Mouse (Mus musculus): ENCODE measurements around the gene Pmm1. TPM values are rescaled to one million over a fixed set of nuclear protein-coding genes. Genes with fewer than 3 reads are reported as not detected.

Pmm1 gene
- polyA plus RNA-seq, 1 experiment from 2014 or later: 39.0 TPM

- H3K27me3 ChIP-seq (ENCODE audit: insufficient read depth, low read length): no peaks in the 10 kb centered on the region
- H3K4me1 ChIP-seq (ENCODE audit: insufficient read depth): no peaks in the 10 kb centered on the region
- DNase-seq: no peak
- no peak overlapping the region for H3K27ac ChIP-seq (ENCODE audit: low read depth)
- no peak overlapping the region for H3K4me3 ChIP-seq (ENCODE audit: low read depth, low read length)
- no peak for TF ChIP-seq CTCF (IDR thresholded peaks at IDR 0.05; ENCODE audit: low read depth)
- no peak for ATAC-seq (ENCODE audit: insufficient read depth)
- 75% methylated on average over 5 of the region's 5 CpGs for WGBS
- peaks cover 29% of the 10 kb centered on the region; the same call in 1 of the 2 replicates for H3K36me3 ChIP-seq (ENCODE audit: insufficient read depth)
- no peak overlapping the region for H3K9ac ChIP-seq
- no peak overlapping the region for H3K4me2 ChIP-seq
- no peaks in the 10 kb centered on the region for H3K9me3 ChIP-seq (ENCODE audit: low read depth, low read length)
Measured at GRCm38 (mm10) chr15:81950716-81951115, 10.0 kb downstream of the Pmm1 start.

GRCm38 (mm10) chr15:81949476-81950131 is 11.1 kb downstream of the Pmm1 start:
- Histone ChIP-seq H3K27me3 (ENCODE audit: insufficient read depth, low read length) (no peaks in the 10 kb centered on the region), H3K36me3 (ENCODE audit: insufficient read depth) (peaks cover 19% of the 10 kb centered on the region; the same call in 1 of the 2 replicates), H3K4me3 (ENCODE audit: low read depth, low read length) (no peak overlapping the region), H3K4me1 (ENCODE audit: insufficient read depth) (no peaks in the 10 kb centered on the region), H3K9me3 (ENCODE audit: low read depth, low read length) (no peaks in the 10 kb centered on the region), H3K9ac (no peak overlapping the region), H3K27ac (ENCODE audit: low read depth) (no peak overlapping the region), H3K4me2 (no peak overlapping the region)
- DNase-seq (no peak), ATAC-seq (ENCODE audit: insufficient read depth) (no peak)
- no peak for TF ChIP-seq CTCF (IDR thresholded peaks at IDR 0.05; ENCODE audit: low read depth)
- WGBS: 66% methylated on average over 11 of the region's 11 CpGs

- no peaks in the 10 kb centered on the region for H3K9me3 ChIP-seq (ENCODE audit: low read depth, low read length)
- ATAC-seq (ENCODE audit: insufficient read depth) (no peak), DNase-seq (no peak)
- H3K4me3 ChIP-seq (ENCODE audit: low read depth, low read length): no peak overlapping the region
- H3K27me3 ChIP-seq (ENCODE audit: insufficient read depth, low read length): no peaks in the 10 kb centered on the region
- no peak overlapping the region for H3K9ac ChIP-seq
- H3K27ac ChIP-seq (ENCODE audit: low read depth): no peak overlapping the region
- H3K4me2 ChIP-seq: no peak overlapping the region
- no peaks in the 10 kb centered on the region for H3K4me1 ChIP-seq (ENCODE audit: insufficient read depth)
- 72% methylated on average over 10 of the region's 10 CpGs for WGBS
- no peak for TF ChIP-seq CTCF (IDR thresholded peaks at IDR 0.05; ENCODE audit: low read depth)
- H3K36me3 ChIP-seq (ENCODE audit: insufficient read depth): peaks cover 14% of the 10 kb centered on the region; the same call in 1 of the 2 replicates
Measured at GRCm38 (mm10) chr15:81949076-81949475, 11.7 kb downstream of the Pmm1 start.

- Histone ChIP-seq H3K27me3 (ENCODE audit: insufficient read depth, low read length) (no peaks in the 10 kb centered on the region), H3K9me3 (ENCODE audit: low read depth, low read length) (no peaks in the 10 kb centered on the region), H3K36me3 (ENCODE audit: insufficient read depth) (no peaks in the 10 kb centered on the region), H3K4me1 (ENCODE audit: insufficient read depth) (no peaks in the 10 kb centered on the region), H3K9ac (no peak overlapping the region), H3K27ac (ENCODE audit: low read depth) (no peak overlapping the region), H3K4me3 (ENCODE audit: low read depth, low read length) (no peak overlapping the region), H3K4me2 (no peak overlapping the region)
- ATAC-seq (ENCODE audit: insufficient read depth) (no peak), DNase-seq (no peak)
- no peak for TF ChIP-seq CTCF (IDR thresholded peaks at IDR 0.05; ENCODE audit: low read depth)
- 16% methylated on average over 9 of the region's 9 CpGs for WGBS
Measured at GRCm38 (mm10) chr15:81943176-81943749, 17.5 kb downstream of the Pmm1 start.

- no peaks in the 10 kb centered on the region for H3K36me3 ChIP-seq (ENCODE audit: insufficient read depth)
- H3K27ac ChIP-seq (ENCODE audit: low read depth): no peak overlapping the region
- WGBS: 86% methylated on average over 2 of the region's 2 CpGs
- H3K4me3 ChIP-seq (ENCODE audit: low read depth, low read length): no peak overlapping the region
- no peaks in the 10 kb centered on the region for H3K27me3 ChIP-seq (ENCODE audit: insufficient read depth, low read length)
- no peak overlapping the region for H3K4me2 ChIP-seq
- no peaks in the 10 kb centered on the region for H3K9me3 ChIP-seq (ENCODE audit: low read depth, low read length)
- H3K4me1 ChIP-seq (ENCODE audit: insufficient read depth): peaks cover 11% of the 10 kb centered on the region
- DNase-seq: no peak
- no peak; the same call in 1 of the 2 replicates for TF ChIP-seq CTCF (IDR thresholded peaks at IDR 0.05; ENCODE audit: low read depth)
- ATAC-seq (ENCODE audit: insufficient read depth): no peak
- no peak overlapping the region for H3K9ac ChIP-seq
Measured at GRCm38 (mm10) chr15:81941010-81941409, 19.7 kb downstream of the Pmm1 start.

GRCm38 (mm10) chr15:81940219-81940618 is 20.5 kb downstream of the Pmm1 start:
- no peak overlapping the region for H3K4me2 ChIP-seq
- peaks cover 12% of the 10 kb centered on the region for H3K4me1 ChIP-seq (ENCODE audit: insufficient read depth)
- TF ChIP-seq CTCF (IDR thresholded peaks at IDR 0.05; ENCODE audit: low read depth): no peak
- H3K36me3 ChIP-seq (ENCODE audit: insufficient read depth): no peaks in the 10 kb centered on the region
- no peak for ATAC-seq (ENCODE audit: insufficient read depth)
- H3K4me3 ChIP-seq (ENCODE audit: low read depth, low read length): no peak overlapping the region
- no peaks in the 10 kb centered on the region for H3K9me3 ChIP-seq (ENCODE audit: low read depth, low read length)
- no peak overlapping the region for H3K9ac ChIP-seq
- WGBS: 86% methylated on average over 5 of the region's 5 CpGs
- H3K27ac ChIP-seq (ENCODE audit: low read depth): no peak overlapping the region
- H3K27me3 ChIP-seq (ENCODE audit: insufficient read depth, low read length): no peaks in the 10 kb centered on the region
- no peak for DNase-seq

GRCm38 (mm10) chr15:81939774-81940173 is 21.0 kb downstream of the Pmm1 start:
- H3K36me3 ChIP-seq (ENCODE audit: insufficient read depth): no peaks in the 10 kb centered on the region
- H3K27me3 ChIP-seq (ENCODE audit: insufficient read depth, low read length): no peaks in the 10 kb centered on the region
- no peak for DNase-seq
- no peak overlapping the region for H3K4me2 ChIP-seq
- 69% methylated on average over 4 of the region's 4 CpGs for WGBS
- H3K9ac ChIP-seq: no peak overlapping the region
- no peak overlapping the region for H3K4me3 ChIP-seq (ENCODE audit: low read depth, low read length)
- no peak for ATAC-seq (ENCODE audit: insufficient read depth)
- TF ChIP-seq CTCF (IDR thresholded peaks at IDR 0.05; ENCODE audit: low read depth): no peak
- H3K9me3 ChIP-seq (ENCODE audit: low read depth, low read length): no peaks in the 10 kb centered on the region
- H3K27ac ChIP-seq (ENCODE audit: low read depth): no peak overlapping the region
- H3K4me1 ChIP-seq (ENCODE audit: insufficient read depth): peaks cover 12% of the 10 kb centered on the region

Data from lung, embryonic 14.5 days (tissue).